Mouse (Mus musculus): ENCODE results near the gene Ppp1r3c. TPM values are rescaled to one million over a fixed set of nuclear protein-coding genes. Genes with fewer than 3 reads are reported as not detected.
"Not testable (repeated sequence)": the region's sequence is repeated elsewhere in the genome, so short reads cannot be mapped to it uniquely, and the experiment has no call there.

Gene Ppp1r3c
- total RNA-seq (2021): 10 to 100 TPM; 12.7 to 16.9 TPM
- long read RNA-seq, experiment 1, partial matches to known transcripts: 0 of 14 reads
- long read RNA-seq, experiment 1, other reads (novel, unspliced or antisense): 10 of 14 reads
- long read RNA-seq, experiment 2, partial matches to known transcripts: 2 of 3 reads
- long read RNA-seq, experiment 2, other reads (novel, unspliced or antisense): 0 of 3 reads

GRCm38 (mm10) chr19:36736537-36736936 is at the start of gene Ppp1r3c:
Ppp1r3c (minus strand) TSS chr19:36736653.
- DNase-seq: peak; percentile 93

GRCm38 (mm10) chr19:36783179-36783578 is 46.7 kb upstream of the Ppp1r3c start:
- DNase-seq: no peak

GRCm38 (mm10) chr19:36782591-36782990 is 46.1 kb upstream of the Ppp1r3c start:
- no peak for DNase-seq

- no peak for DNase-seq
Measured at GRCm38 (mm10) chr19:36781996-36782395, 45.5 kb upstream of the Ppp1r3c start.

- no peak for DNase-seq
Measured at GRCm38 (mm10) chr19:36780375-36780774, 43.9 kb upstream of the Ppp1r3c start.

- DNase-seq: no peak
Measured at GRCm38 (mm10) chr19:36779765-36780164, 43.3 kb upstream of the Ppp1r3c start.

GRCm38 (mm10) chr19:36775531-36775930 is 39.1 kb upstream of the Ppp1r3c start:
- peak in 1 of 2 experiments; percentile 29 for DNase-seq

- no peak for DNase-seq
Measured at GRCm38 (mm10) chr19:36773716-36774459, 37.4 kb upstream of the Ppp1r3c start.

GRCm38 (mm10) chr19:36768084-36768483 is 31.6 kb upstream of the Ppp1r3c start:
- DNase-seq: no peak

- no peak for DNase-seq
Measured at GRCm38 (mm10) chr19:36764451-36764850, 28.0 kb upstream of the Ppp1r3c start.

- DNase-seq: no peak
Measured at GRCm38 (mm10) chr19:36748996-36749395, 12.5 kb upstream of the Ppp1r3c start.

- no peak for DNase-seq
Measured at GRCm38 (mm10) chr19:36742331-36742730, 5.9 kb upstream of the Ppp1r3c start.

- DNase-seq: peak in 1 of 2 experiments; percentile 27
Measured at GRCm38 (mm10) chr19:36739566-36740211, 3.2 kb upstream of the Ppp1r3c start.

- no peak for DNase-seq
Measured at GRCm38 (mm10) chr19:36738009-36738408, 1.6 kb upstream of the Ppp1r3c start.

- DNase-seq: no peak
Measured at GRCm38 (mm10) chr19:36737087-36737486, 634 bp upstream of the Ppp1r3c start.

- no peak for DNase-seq
Measured at GRCm38 (mm10) chr19:36734308-36735038, 2.0 kb downstream of the Ppp1r3c start.

GRCm38 (mm10) chr19:36733191-36733943 is 3.1 kb downstream of the Ppp1r3c start:
- no peak for DNase-seq

GRCm38 (mm10) chr19:36731310-36731709 is 5.1 kb downstream of the Ppp1r3c start:
- no peak for DNase-seq

GRCm38 (mm10) chr19:36730414-36730813 is 6.0 kb downstream of the Ppp1r3c start:
- not testable (repeated sequence) for DNase-seq

- DNase-seq: no peak
Measured at GRCm38 (mm10) chr19:36728741-36729460, 7.6 kb downstream of the Ppp1r3c start.

- no peak for DNase-seq
Measured at GRCm38 (mm10) chr19:36724970-36725369, 11.5 kb downstream of the Ppp1r3c start.

All from adrenal gland, postnatal 36 days (tissue).